Mouse (Mus musculus): Measurements from ENCODE around the gene Prickle2.

Gene Prickle2

DNA sequence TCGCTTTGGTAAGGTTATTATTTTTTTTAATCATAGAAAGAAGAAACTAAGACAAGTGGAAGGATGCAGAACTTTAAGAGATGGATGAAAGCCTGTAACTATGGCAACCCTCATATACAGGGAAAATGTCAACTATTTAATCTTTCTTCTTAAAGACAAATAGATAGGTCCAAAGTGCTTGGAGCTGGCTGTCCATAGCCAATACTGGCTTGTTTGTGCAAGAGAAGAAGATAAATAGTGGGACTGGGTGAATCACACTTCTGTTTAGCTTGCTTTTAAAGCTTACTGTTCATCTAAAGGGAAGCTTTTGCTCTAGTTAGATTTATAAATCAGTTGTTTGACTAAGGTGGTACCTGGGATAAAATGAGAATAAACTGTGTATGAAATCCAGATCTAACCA lies 310.8 kb downstream of the Prickle2 start:
- intact Hi-C loops (cut with DNase I) = no loop called here

DNA sequence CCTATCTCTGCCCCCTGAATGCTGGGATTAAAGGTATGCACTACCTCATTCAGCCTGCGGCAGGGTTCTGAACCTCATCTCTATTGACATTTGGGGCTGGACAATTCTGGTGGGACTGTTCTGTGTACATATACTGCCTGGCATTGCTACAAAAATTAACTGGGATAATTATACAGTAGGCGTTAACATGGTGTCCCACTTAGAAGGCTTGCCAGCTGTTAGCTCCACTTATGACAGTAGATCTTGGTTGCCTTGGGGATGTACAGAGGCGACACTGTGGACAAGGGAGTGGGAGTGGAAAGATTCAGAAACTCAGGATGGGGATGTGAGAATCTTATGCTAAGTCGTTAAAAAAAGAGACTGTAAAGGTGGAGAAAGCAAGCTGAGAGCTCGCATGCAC lies 311.3 kb downstream of the Prickle2 start:
- intact Hi-C loops (cut with DNase I) = no loop called here

DNA sequence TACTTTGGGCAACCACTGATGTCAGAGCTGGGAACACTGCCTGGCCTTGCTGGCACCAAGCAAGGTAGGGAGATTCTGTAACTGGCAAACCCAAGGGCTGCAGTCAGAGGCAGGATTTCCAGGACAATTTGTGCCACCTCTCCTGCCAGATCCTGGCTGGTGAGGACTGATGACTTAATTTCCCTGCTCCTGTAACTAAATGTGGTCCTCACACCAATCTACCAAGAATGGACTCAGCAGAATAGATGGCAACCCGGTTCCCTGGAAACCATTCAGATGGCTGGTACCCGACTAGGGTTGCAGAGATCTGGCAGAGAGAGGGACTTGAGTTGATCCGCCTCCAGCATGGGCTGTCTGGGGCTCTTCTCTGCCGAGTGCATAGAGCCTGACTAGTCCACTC lies 315.6 kb downstream of the Prickle2 start:
- intact Hi-C loops (cut with DNase I) = no loop called here

DNA sequence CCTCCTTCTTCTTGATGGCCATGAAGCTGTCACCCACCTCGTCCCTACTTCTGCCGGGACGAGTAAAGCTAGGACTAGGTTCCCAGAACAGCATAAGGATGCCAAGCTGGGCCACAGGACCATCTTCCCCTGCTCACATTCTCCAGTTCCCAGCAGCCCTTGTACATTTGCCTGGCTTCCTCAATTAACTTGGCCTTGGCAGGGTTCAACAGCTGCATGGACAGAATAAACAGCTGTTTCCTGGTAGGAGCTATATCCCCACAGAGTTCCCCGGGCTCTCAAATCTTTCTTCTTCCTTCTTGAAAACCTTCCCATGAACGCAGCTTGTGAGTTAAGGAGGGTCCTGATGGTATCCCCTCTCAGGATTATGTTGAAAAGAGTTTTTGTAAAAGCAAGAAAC lies 317.3 kb downstream of the Prickle2 start:
- intact Hi-C loops (cut with DNase I) = no loop called here

DNA sequence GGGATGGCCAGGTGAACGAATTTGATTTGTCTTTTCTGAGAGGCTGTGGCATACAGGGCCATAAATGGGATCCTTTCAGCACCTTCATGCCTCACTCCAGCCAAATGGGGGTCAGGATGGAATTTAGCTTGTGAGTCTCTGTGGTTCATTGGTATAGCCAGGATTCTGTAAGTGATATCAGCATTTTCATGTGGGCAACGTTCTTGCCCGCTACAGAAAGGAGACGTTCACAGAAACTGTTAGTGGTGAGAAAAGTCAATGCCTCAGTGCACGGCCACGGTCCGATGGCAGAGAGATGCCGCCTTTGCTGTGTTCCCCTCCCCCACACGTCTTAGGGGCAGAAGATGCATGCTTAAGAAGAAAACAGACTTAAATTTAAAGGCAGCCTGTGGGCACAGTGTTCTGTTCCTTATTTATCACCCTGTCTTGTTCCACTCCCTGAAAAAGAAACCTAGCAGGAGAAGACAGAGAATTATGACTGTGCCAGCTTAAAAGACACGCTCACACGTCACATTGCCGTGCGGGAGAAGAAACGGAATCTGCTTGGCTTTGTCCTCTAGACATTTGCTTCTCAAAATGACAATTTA lies 322.7 kb downstream of the Prickle2 start:
- intact Hi-C loops (cut with DNase I) = no loop called here

DNA sequence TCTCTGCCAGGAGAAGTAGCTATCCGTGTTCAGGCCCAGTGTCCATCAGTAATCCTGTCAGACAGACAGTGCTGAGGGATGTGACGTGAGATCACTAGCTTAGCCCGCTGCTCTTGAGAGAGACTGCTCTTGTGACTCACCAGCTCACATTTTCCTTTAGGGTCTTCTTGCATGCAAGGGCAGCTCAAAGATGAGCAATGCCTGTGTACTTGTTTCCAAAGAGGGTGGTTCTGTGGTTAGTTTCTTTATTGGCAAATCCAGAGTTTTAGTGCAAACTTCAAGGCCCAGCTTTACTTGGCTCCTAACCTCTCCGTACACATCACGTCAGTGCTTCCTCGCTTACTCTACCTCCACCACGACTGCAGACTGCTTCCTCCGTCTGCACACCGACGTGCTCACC lies 324.9 kb downstream of the Prickle2 start:
- intact Hi-C loops (cut with DNase I) = no loop called here

DNA sequence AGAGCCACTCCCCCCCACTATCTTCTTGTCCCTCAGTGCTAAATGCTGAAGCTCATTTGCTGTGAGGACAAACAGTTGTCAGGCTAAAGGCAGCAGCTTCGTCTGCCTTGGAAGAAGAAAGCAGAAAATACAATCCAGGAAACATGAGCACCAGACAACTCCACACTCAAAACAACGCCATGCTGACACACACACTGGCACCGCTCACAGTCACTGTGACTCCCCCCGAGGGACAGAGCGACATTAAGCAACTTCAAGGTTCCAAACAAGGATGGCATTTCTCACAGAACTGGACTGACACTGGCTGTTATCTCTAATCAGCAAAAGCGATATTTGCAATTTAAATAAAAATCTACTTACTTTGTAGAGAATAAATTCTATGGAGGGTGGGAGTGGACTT lies 331.1 kb downstream of the Prickle2 start:
- intact Hi-C loops (cut with DNase I) = no loop called here

DNA sequence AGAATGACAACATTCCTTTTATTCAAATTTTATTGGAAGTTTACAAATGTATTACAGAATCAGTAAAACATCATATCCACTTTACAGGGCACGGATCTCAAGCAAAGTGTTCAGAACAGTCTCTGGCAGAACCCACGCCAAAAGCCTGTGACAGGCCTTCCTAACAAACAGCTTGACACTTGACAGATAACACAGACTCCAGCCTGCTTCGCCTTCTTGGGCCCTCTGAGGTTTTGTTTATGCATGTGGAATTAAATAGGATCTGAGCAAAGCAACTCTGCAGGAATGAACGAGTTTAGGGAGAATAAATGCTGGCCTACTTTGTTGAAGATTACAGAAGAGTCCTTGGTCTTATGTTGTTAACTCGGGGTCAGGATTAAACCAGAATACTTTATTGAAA lies 335.1 kb downstream of the Prickle2 start:
- intact Hi-C loops (cut with DNase I) = no loop called here

DNA sequence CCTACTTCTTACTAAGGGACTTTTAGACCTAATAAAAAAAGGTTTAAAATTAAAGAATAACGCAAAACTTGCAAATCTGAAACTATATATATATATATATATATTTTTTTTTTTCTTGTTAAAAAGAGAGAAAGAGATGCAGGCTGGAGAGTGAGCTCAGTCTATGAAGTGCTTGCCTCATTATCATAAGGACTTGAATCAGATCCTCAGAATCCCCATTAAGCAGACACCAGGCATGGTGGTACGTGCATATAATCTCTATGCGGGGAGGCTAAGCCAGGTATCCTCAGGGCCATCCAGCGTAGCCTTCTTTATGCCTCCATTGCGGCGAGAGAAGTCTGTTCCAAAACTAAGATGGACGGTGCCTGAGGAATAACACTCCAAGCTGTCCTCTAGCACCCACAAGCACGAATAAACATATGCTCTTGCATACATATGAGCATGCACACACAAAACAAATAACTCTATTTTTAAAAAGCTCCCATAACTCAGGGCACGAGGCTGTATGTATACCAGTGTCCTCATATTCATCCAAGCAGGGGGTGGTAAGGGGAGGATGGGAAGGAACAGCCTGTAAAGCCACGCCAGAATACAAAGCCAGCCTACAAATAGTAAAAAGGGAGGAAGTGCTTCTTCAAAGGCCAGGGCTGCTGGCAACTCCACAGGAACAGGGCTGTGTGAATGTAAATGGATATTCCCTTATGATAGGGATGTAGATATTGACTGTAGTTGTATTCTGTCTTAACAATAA lies 358.5 kb downstream of the Prickle2 start:
- intact Hi-C loops (cut with DNase I) = no loop called here

DNA sequence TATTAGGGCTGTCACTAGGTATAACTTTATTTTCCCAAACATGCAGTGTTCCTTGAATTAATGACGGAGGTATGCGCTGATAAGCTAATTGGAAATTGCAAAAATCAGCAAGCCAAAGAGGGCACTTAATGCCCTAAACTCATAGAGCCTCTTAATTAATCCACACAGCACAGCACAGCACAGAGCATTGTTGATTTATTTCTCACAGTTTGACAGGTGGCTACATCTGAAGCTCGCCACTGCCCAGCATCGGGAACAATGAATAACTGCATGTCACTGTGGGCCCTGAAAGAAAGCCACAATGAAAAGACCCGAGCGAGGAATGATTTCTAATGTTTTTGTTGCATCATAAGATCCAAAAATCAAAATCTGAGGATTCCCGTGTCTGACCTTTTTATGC lies 359.2 kb downstream of the Prickle2 start:
- intact Hi-C loops (cut with DNase I) = no loop called here

DNA sequence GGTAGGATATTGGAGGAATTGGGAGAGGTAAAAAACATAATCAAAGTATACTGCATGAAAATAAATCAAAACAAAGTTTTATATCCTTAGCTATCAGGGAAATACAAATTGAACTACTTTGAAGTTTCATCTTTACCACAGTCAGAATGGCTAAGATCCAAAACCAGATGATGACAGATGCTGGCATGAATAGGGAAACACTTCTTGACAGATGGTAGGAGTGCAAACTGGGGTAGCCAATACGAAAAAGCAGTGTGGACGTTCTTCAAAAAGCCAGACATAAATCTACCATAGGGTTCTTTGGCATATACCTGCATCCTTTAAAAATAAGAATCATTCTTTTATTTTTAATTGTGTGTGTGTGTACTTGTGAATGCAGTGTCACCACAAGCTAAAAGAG lies 360.8 kb downstream of the Prickle2 start:
- intact Hi-C loops (cut with DNase I) = no loop called here

DNA sequence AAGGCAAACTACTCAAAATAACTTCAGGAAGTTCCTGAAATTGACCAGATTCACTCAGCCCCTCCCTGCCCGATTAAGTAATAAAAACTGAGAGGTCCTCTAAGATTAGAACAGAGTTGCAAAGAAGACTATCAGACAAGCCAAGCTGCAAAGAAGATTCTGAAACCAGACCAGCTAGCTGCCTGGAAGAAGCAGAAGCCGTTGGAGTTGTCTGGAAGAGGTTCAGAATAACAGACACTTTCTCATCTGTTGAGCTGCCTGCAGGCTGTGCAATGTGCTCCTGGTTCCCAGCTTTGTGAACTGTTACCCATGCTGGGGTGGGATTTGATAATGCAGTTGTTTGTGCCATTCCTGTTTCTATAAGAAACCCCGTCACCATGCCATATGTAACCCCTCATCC lies 361.4 kb downstream of the Prickle2 start:
- intact Hi-C loops (cut with DNase I) = no loop called here
